Mouse (Mus musculus) layer of hippocampus, adult 18-20 months (tissue): ENCODE data around the gene Mettl17. TPM values are rescaled to one million over a fixed set of nuclear protein-coding genes. Genes with fewer than 3 reads are reported as not detected.
"Not testable (repeated sequence)": the region's sequence is repeated elsewhere in the genome, so short reads cannot be mapped to it uniquely, and the experiment has no call there.

Source experiments
- DNase-seq, 2 experiments: peaks; one replicate each; pipeline ENCODE4 v3.0.0; 2022; ENCODE audit warnings: low spot score in 2 of 2
- long read RNA-seq: library from polyadenylated mRNA; stranded (forward); transcript quantifications from one replicate; pipeline ENCODE4 v2.0.0, GENCODE M21; 2021
- total RNA-seq, 2 experiments: library from RNA; stranded (reverse); gene quantifications; 2 replicates each; pipeline ENCODE4 v1.2.3; 2021

Gene Mettl17
- 10 to 100 TPM; 29.0 to 43.2 TPM for total RNA-seq
- long read RNA-seq, transcript Mettl17-201 (14 exons, 1,623 nt): major isoform, 6 of 15 reads
- long read RNA-seq, partial matches to known transcripts: 3 of 15 reads
- long read RNA-seq, other reads (novel, unspliced or antisense): 6 of 15 reads

DNA sequence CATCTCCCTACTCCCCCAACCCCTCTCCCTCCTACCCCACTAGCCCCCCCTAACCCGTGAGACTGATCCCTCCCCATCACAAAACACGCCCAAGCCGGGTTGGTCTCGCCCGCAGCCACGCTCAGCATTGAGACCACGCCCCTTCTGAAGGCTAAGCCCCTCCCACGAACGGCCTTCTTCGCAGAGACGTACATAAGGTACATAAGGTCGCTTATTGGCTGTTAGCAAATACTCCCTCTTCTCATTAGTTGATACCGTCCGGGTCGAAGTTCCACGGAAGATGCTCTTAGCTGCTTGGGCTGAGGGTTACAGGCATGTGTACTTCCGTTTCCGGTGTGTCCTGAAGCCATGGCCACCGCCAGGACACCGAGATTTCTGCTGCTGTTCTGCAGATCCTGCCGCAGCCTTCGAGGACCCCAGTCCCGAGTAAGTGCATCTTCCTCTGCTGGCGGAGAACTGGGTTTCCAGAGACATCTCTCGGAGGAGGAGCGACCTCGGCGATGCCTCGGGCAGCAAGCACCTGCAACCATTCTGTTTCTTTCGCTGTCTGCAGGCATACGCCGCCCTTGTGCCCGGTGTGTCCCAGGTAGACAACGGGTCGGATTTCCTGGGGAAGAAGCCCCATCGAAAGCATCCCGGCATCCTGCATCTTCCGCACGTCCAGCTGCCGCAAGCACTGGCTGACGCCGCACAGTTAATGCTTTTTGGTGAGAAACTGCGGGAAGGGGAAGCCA, at the start of gene Mettl17:
Gene Mettl17 (plus strand): TSS at position 245 of the 734 bp plus-strand sequence.
- peak; percentile 88 to 95 for DNase-seq

DNA sequence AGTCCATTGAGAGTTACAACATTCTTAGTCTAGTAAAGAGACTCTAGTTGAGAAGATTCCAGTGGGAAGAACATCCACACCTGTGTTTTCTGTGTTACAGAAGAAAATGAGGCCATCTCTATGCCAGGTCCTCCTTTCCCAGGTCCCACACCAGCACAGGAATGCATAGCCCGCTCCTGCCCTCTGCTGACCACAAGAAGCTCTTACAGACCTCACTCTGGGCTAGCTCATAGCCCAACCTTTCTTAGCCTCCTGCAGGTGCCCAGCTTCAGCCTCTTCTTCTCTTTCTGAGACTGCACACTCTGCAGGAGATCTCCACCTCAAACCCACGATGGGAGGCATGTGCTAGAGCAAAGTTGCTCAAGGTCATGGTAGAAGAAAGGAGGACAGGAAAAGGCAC, 46.2 kb upstream of the Mettl17 start:
- not testable (repeated sequence) for DNase-seq

DNA sequence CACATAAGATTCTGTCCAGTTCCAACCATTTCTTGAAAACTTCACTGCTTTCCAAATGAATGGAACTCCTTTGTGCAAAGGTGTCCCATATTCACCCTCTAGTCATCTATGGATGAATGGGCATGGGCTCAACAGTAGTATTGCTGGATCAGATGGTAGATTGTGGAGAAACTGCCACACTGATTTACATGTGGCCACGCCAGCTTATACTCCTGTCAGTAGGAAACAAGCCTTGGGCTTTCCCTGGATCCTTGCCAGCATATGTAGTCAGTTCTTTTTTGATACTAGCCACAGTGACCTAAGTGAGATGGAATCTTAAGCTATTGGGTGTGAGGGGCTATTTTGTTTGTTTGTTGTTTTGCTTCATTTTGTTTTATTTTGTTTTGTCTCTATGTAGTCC, 42.4 kb upstream of the Mettl17 start:
- DNase-seq: no peak

DNA sequence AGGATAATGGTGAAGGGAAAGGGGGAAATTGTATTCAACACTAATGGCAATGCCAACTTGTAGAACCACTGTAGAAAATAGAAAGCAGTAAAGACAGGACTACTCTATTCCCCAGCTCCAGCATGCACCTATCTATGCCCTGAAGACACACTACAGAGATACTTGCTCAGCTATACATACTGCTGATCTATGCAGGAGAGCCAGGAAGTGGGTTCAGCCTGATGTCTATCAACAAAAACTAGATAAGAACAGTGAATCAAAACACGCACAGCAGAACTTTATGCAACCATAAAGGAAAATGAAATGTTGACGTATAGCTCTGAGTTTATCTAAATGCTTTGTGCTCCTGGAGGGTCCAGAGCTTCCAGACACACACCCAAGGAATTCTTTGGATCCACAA, 41.9 kb upstream of the Mettl17 start:
- no peak for DNase-seq

DNA sequence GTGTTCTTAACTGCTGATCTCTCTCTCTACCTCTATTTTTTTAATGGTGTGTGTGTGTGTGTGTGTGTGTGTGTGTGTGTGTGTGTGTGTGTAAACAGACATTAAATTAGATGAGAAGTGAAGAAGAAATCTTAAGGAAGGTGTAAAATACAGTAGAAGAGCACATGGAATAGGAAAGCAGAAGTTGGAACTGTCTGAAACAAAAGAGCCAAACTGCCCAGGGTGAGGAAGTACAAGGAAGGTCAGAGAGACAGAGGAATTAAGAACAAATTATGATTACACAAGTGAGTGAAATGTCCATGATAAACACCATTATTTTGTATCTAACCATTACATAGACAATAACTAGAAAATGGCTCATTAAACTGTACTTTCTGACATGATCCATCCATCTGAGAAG, 40.8 kb upstream of the Mettl17 start:
- DNase-seq: no peak

DNA sequence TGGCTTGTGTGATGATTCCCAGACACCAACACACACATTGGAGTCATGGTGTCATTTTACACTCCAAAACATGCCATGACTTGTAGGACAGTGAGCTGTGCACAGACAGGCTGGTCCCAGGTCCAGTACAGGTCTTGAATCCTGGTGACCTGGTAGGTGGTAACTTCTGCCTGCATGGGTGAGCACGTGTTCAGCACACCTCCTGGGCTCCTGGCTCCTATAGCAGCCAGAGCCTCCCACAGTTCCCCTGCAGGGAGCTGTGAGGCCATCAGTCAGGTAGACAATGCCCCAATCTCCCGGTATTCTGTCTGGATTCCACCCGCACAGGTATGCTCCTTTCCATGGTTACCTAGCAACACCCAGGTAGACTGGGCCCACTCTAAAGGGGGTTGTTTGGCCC, 38.1 kb upstream of the Mettl17 start:
- DNase-seq: no peak

DNA sequence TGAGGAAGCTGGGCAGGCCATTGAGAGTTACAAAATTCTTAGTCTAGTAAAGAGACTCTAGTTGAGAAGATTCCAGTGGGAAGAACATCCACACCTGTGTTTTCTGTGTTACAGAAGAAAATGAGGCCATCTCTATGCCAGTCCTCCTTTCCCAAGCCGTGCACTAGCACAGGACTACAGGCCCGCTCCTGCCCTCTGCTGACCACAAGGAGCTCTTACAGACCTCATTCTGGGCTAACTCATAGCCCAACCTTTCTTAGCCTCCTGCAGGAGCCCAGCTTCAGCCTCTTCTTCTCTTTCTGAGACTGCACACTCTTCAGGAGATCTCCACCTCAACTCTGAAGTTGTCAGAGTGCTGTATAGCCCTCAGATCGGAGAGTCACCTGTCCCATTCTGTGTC, 33.6 kb upstream of the Mettl17 start:
- not testable (repeated sequence) for DNase-seq

DNA sequence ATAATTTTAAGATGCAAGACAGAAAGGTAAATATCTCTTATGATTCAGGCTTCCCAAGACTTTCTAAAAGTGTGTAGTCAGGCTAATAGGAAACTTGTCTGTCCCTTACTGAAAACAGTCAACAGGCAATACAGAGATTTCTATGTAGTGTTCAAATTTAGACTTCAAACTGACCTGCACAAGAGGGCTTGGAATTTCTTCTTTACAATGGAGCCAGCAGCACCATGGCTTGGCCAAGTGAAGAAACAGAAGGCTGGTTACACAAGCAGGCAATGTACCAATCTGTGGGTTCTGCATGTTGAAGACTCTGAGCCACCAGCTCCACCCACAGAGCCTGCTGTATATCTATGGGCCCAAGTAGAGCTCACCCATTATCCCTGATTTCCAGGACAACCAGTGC, 31.2 kb upstream of the Mettl17 start, which contains the start of gene Ear6:
Gene Ear6 (plus strand): TSS at position 301 of the 400 bp plus-strand sequence.
- DNase-seq: peak in 1 of 2 experiments; percentile 9

DNA sequence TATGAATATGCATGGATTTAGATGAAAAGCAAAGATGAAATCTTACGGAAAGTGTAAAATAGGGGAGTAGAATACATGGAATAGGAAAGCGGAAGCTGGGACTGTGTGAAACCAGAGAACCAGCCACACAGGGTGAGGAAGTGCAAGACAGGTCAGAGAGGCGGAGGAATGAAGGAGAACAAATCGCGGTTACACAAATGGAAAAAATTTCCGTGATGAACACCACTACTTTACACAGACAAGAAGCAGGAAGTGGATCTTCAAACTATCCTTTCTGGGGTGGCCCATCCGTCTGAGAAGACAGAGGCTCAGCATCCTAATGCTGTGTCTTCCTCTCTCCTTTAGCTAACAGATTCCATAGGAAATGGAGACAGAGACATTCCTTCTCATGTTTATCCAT, 29.4 kb upstream of the Mettl17 start:
- not testable (repeated sequence) for DNase-seq

DNA sequence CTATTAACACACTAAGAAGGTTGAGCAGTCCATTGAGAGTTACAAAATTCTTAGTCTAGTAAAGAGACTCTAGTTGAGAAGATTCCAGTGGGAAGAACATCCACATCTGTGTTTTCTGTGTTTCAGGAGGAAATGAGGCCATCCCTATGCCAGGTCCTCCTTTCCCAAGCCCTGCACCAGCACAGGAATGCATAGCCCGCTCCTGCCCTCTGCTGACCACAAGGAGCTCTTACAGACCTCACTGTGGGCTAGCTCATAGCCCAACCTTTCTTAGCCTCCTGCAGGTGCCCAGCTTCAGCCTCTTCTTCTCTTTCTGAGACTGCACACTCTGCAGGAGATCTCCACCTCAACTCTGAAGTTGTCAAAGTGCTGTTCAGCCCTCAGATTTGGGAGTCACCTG, 21.0 kb upstream of the Mettl17 start:
- not testable (repeated sequence) for DNase-seq

DNA sequence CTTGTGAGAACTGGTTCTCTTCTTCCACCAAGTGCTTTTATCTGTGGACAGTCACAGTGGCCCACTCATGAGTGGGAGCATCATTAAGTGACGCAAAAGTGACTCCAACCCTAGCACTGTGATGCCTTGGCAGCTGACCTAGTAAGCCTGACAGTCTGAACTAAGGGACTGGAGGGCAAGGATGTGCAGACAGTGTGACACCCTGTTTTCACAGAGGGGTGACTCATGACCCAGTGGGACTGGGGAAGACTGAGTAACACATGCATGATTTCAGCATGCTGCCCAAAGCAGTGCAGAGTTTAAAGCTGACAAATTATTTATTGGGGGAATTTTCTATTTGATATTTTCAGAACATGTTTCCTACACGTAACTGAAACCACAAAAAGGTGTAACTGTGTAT, 13.9 kb upstream of the Mettl17 start:
- DNase-seq: no peak

DNA sequence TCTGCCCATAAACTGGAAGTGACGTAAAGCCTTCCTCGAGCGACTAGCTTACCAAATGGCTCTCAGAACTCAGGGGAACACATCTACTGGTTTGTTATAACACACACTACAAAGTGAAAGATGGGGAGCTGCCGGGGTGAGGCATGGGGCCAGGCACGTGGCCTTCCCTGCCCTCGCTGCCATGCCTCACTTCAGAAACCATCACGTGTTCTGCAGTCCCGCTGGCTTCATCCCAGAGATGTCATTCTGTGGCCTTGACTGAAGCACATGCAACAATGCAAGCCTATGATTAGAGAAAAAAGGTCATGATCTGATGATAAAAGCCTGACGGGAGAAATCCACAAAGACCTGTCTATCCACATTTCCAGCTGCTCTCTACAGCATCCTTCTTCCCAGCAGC, 12.9 kb upstream of the Mettl17 start:
- no peak for DNase-seq

DNA sequence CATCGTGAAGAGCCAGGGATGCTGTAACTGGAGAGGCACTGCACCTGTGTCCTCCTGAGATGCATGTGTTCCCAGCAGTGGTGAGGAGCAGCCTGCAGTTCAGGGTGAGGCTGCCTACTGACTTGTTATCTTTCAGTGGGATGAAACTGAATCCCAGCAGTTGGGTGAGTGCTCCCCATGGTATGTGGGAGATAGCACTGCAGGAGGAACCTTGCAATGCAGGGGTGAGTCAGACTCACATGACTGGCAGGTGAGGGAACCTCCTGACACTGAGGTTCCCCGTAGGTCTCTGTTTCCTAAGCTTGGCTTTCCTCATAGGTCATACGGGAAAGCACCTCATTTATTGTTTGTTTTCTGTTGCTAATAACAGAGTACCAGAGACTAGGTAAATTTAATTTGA, 7.1 kb upstream of the Mettl17 start:
- no peak for DNase-seq

DNA sequence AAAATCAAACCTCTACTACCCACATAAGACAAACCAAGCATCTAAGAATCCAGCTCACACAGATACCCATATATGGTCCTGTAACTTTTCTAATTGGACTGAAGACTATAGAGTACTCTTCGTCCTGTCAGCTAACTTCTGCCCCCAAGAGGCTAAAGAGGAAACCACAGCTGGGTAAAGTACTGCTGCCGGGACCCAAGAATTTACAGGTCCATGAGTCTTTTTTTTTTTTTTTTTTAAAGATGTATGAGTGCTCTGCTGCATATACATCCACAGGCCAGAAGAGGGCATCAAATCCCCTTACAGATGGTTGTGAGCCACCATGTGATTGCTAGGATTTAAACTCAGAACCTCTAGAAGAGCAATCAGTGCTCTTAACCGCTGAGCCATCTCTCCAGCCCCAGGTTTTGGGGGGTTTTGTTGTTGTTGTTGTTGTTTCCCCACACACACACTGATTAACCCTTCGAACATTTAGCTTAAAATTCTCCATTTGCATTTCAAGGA, 1.1 kb upstream of the Mettl17 start:
- peak; percentile 14 to 74 for DNase-seq

DNA sequence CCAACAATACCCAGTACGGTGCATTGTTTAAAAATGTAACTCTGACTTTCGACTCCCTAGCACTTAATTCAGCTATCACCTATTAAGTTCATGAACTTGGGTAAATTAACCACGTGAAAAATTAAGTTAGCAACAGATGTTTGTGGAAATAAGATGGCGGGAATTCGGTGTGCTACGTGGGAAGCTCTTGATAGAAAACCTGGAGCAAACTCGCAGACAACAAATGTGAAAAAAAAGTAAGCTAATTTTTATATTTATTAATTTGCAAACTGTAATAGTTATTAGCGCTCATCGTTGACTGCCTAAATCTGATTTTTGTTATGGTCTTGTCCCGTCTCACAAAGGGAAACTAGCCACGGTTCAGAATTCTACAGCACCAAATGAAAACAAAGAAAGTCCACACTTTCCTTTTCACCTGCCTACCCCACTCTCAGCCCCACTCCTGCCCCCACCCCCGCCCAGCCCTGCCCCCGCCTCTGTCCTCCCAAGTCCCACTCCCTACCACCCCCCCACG, 554 bp upstream of the Mettl17 start:
- no peak for DNase-seq

DNA sequence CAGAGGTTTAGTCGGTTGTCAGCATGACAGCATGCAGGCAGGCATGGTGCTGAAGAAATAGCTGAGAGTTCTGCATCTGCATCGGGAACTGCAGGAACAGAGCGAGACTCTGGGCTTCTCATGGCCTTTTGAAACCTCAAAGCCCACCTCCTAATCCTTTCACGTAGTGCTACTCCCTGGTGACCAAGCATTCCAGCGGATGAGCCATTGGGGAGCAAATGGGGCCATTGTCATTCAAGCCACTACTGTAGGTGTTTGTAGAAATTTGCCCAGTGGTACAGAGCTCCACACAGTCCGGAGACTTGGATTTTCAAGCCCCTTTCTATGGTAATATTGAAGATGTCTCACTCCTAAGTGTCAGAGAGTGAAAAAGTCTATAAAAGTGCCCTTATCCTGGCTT, 1.4 kb downstream of the Mettl17 start:
- DNase-seq: no peak

DNA sequence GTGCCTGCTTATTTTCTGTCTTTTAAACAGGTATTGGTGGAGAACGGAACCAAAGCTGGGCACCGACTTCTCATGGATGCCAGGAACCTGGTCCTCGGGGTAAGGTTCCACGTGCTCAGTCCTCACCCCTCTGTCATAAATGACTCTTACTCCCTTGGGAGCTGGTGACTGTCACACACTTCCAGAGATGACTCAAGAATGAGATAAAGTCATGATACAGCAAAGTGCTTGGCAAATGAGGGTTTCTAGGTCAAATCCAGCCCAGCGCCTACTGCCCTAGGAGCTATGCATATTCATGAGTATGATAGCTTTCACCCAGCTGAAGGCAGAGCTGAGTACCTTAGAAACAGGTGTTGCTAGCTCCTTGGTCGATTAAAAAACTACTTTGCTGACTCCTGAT, 5.2 kb downstream of the Mettl17 start:
- DNase-seq: no peak

DNA sequence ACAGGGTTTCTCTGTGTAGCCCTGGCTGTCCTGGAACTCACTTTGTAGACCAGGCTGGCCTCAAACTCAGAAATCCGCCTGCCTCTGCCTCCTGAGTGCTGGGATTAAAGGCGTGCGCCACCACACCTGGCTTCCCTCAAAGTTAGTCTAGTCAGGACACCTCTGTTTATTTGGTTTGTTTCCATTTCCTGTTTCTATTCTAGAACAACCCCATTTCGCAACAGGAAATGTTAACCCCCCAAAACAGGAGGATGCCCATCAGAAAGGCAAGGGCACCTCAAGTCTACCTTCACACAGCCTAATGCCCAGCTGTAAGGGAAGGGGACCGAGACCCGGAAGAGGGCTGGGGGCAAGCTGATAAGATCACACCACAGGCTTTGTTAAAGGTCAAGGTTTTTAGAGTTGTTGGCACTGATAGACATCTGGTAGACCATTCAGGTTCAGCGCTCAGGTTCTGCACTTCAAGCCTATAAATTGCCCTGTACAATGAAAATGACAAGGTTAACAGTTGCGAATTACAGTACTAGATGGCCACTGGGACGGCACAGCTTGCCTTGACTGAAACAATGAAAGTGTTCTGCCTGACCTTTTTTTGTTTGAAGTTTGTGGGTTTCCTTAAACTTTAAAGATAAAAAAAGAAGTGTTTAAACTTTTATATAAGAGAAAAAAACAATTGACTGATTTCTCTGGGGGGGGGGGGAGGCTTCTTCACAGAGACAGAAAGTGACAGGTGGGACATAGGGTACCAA, 7.7 kb downstream of the Mettl17 start, which contains the start of gene Slc39a2:
Gene Slc39a2 (plus strand): TSS at position 699 of the 749 bp plus-strand sequence.
- DNase-seq: no peak

DNA sequence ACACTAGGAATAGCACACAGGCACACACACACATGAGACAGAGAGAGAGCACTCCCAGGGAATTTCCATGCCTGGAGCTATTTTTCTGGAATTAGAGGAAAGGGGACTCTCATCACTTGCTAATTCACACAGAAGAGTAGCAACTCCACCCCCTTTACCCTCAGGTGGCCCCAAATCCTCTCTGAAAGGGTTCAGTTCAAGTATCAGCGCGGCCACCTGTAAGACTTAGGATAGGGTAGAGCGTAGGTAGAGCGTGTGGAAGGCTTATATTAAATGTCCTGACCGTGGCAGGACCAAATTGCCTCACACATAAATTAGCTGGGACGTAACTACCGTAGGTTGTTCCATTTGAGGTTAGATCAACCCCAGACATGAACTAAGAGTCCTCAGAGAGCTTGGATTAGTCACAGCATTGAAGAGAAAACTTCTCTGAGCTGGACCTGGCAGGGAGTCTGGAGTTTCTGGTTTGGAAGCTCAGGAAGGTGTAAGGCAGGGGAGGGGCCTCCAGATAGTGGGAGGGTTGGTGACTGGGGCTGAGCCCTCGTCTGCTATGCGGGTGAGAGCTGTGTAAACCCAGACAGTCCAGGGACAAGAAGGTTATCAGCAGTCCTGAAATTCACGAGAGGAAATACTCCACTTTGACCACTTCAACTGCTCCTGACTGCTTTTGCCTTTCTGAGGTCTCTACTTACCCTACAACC, 8.6 kb downstream of the Mettl17 start:
- no peak for DNase-seq

DNA sequence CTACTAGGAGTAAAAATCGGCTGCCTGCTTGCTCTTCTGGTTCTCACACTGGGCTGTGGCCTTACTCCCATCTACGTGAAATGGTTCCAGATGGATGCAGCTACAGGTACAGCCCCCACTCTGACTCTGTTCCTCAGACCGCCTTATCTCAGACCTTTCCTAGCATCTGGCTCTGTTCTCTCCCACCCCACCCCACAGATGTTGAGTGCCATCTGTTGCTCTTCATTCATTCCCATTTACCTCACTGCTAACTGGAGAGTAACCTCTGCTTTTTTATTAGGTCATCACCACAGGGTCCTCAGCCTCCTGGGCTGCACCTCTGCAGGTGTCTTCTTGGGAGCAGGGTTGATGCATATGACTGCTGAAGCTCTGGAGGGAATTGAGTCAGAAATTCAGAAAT, 9.2 kb downstream of the Mettl17 start:
- DNase-seq: no peak

DNA sequence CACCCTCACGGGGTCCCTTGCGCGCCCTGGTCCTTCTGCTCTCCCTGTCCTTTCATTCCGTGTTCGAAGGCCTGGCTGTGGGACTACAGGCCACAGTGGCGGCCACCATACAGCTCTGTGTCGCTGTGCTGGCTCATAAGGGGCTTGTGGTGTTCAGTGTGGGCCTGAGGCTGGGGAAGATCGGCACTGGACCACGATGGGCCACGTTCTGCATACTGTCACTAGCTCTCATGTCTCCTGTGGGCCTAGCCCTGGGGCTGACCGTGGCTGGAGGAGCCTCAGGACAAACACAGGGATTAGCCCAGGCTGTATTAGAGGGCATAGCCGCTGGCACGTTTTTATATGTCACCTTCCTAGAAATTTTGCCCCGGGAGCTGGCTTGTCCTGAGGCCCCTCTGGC, 10.4 kb downstream of the Mettl17 start:
- DNase-seq: no peak
